8 mouse cellular contexts compared by ENCODE assay signal in the genomic region with DNA sequence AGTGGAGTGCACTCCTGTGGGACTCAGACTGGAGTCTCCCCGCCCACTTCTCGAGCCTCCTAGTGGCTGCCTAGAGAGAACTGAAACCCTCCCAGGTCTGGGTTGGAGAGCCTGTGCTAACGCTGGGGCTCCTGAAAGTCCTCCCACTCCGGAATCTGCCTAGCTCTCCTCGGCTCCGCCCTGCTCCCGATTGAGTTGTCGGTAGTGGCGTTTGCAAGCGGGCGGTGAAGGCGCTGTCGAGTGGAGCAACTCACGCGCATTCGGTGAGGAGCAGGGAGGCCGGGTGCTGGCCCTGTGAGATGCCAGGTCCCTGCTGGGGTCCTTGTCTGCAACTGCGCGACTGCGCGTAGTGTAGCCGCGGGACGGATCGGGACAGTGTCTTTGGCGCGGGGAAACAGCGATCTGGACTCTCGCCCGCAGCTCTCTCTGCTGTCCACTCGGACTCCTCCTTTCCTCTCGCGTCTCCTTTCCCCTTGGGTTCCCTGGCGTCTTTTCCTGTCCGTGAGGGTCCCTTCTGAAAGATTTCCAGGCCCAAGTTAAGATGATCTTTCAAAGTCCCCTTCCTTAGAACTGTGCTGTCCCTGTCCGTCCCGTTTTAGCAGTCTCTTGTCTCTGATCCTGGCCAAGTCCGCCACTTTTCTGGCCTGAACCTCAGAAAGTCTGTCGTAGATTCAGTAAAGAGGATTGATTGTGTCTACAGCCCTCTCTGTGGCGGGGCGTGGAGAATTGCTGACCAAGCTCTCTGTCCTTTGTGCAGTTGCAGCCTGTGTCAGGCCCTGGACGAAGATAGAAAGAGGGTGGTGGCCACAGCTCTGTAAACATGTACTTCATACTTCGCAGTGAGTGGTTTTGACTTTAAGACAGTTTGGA. TPM values are rescaled to one million over a fixed set of nuclear protein-coding genes. Genes with fewer than 3 reads are reported as not detected.
A peak's percentile ranks its signal among the peaks of the same experiment; 100 is the strongest.
DNase-seq lines count a peak whose midpoint lies in the region; ATAC-seq and TF ChIP-seq lines count a peak whose summit lies in the region.

No protein-coding gene starts in this region.

- H3K27ac ChIP-seq in forebrain, embryonic 13.5 days, result peak overlapping the region; percentile 74
- peak overlapping the region; percentile 98 for H3K27ac ChIP-seq in heart, postnatal 0 days (ENCODE audit: low read depth)
- H3K27ac ChIP-seq in liver, embryonic 16.5 days (ENCODE audit: low read length), result peak overlapping the region; percentile 77
- H3K27ac ChIP-seq in neural tube, embryonic 12.5 days, result peak overlapping the region; percentile 77
- H3K27ac ChIP-seq in stomach, postnatal 0 days (replicated peaks), result peak overlapping the region; percentile 98

- under 1% methylated on average over 43 of the region's 43 CpGs for WGBS in forebrain, embryonic 13.5 days
- under 1% methylated on average over 41 of the region's 43 CpGs for WGBS in heart, postnatal 0 days
- 1% methylated on average over 43 of the region's 43 CpGs for WGBS in liver, embryonic 16.5 days (ENCODE audit: insufficient replicate concordance)
- WGBS in neural tube, embryonic 12.5 days, result under 1% methylated on average over 43 of the region's 43 CpGs
- under 1% methylated on average over 43 of the region's 43 CpGs for WGBS in stomach, postnatal 0 days

- H3K4me3 ChIP-seq in forebrain, embryonic 13.5 days, result peak overlapping the region; percentile 54
- peak overlapping the region; percentile 81 for H3K4me3 ChIP-seq in heart, postnatal 0 days (ENCODE audit: low read depth, low read length)
- peak overlapping the region; percentile 65 for H3K4me3 ChIP-seq in liver, embryonic 16.5 days (ENCODE audit: low read depth, low read length)
- peak overlapping the region; percentile 50 for H3K4me3 ChIP-seq in neural tube, embryonic 12.5 days
- peak overlapping the region; percentile 74 for H3K4me3 ChIP-seq in stomach, postnatal 0 days (ENCODE audit: low read depth, low read length)

- TF ChIP-seq EP300 in heart, postnatal 0 days (IDR thresholded peaks at IDR 0.05; ENCODE audit: low read depth), result no peak
- TF ChIP-seq EP300 in stomach, postnatal 0 days (optimal IDR thresholded peaks at IDR 0.05), result no peak

- peak; percentile 91 for DNase-seq in ES-CJ7 (ENCODE audit: low read depth, low spot score)
- peak; percentile 60 for DNase-seq in cerebellum, adult 11 months
- DNase-seq in heart, postnatal 0 days (ENCODE audit: low spot score), result peak; percentile 91
- DNase-seq in kidney, postnatal 36 days, result peak; percentile 88 to 91
- peak; percentile 90 for DNase-seq in stomach, postnatal 0 days (ENCODE audit: low spot score)

- H3K27me3 ChIP-seq in forebrain, embryonic 13.5 days, result no peaks in the 10 kb centered on the region
- H3K27me3 ChIP-seq in heart, postnatal 0 days (ENCODE audit: control insufficient read depth, insufficient read depth, low read length), result no peaks in the 10 kb centered on the region
- H3K27me3 ChIP-seq in liver, embryonic 16.5 days (ENCODE audit: control insufficient read depth, insufficient read depth, low read depth, low read length), result no peaks in the 10 kb centered on the region
- H3K27me3 ChIP-seq in neural tube, embryonic 12.5 days (replicated peaks), result no peaks in the 10 kb centered on the region
- H3K27me3 ChIP-seq in stomach, postnatal 0 days (ENCODE audit: control insufficient read depth, insufficient read depth, low read length), result no peaks in the 10 kb centered on the region

- H3K4me2 ChIP-seq in forebrain, embryonic 13.5 days, result peak overlapping the region; percentile 80
- H3K4me2 ChIP-seq in heart, postnatal 0 days (ENCODE audit: low read depth, low read length), result peak overlapping the region; percentile 83
- H3K4me2 ChIP-seq in liver, embryonic 16.5 days (ENCODE audit: low read depth, low read length), result peak overlapping the region; percentile 70
- peak overlapping the region; percentile 75 for H3K4me2 ChIP-seq in neural tube, embryonic 12.5 days (replicated peaks)
- peak overlapping the region; percentile 77 for H3K4me2 ChIP-seq in stomach, postnatal 0 days (replicated peaks; ENCODE audit: low read depth)

- ATAC-seq in forebrain, embryonic 13.5 days, result peak; percentile 98
- peak; percentile 90 for ATAC-seq in heart, postnatal 0 days (ENCODE audit: insufficient read depth, low read depth)
- ATAC-seq in liver, embryonic 16.5 days (ENCODE audit: low read depth), result peak; percentile 93
- peak; percentile 94 for ATAC-seq in neural tube, embryonic 12.5 days (ENCODE audit: low FRiP score, low read depth)
- peak; percentile 99 for ATAC-seq in stomach, postnatal 0 days (ENCODE audit: low FRiP score, low TSS enrichment)

- H3K4me1 ChIP-seq in forebrain, embryonic 13.5 days, result peaks cover 6% of the 10 kb centered on the region; the same call in 1 of the 2 replicates
- H3K4me1 ChIP-seq in heart, postnatal 0 days (ENCODE audit: control insufficient read depth, insufficient read depth), result peaks cover 20% of the 10 kb centered on the region
- H3K4me1 ChIP-seq in liver, embryonic 16.5 days (ENCODE audit: control insufficient read depth, low read depth, low read length), result no peaks in the 10 kb centered on the region; the same call in 1 of the 2 replicates
- no peaks in the 10 kb centered on the region; the same call in 1 of the 2 replicates for H3K4me1 ChIP-seq in neural tube, embryonic 12.5 days
- H3K4me1 ChIP-seq in stomach, postnatal 0 days (replicated peaks; ENCODE audit: control insufficient read depth, insufficient read depth), result 0 out of 2 replicates have a peak, but pooled peaks cover 1% of the 10 kb centered on the region

- TF ChIP-seq CTCF in heart, postnatal 0 days (IDR thresholded peaks at IDR 0.05; ENCODE audit: low read depth), result peak; percentile 51
- TF ChIP-seq CTCF in stomach, postnatal 0 days (IDR thresholded peaks at IDR 0.05; ENCODE audit: low read depth), result peak; percentile 74

- H3K9me3 ChIP-seq in forebrain, embryonic 13.5 days (replicated peaks), result no peaks in the 10 kb centered on the region
- H3K9me3 ChIP-seq in heart, postnatal 0 days (replicated peaks; ENCODE audit: control insufficient read depth, low read length), result no peaks in the 10 kb centered on the region
- H3K9me3 ChIP-seq in liver, embryonic 16.5 days (replicated peaks; ENCODE audit: control insufficient read depth, low read length), result no peaks in the 10 kb centered on the region
- no peaks in the 10 kb centered on the region for H3K9me3 ChIP-seq in neural tube, embryonic 12.5 days
- H3K9me3 ChIP-seq in stomach, postnatal 0 days (ENCODE audit: control insufficient read depth, low read length), result no peaks in the 10 kb centered on the region

- H3K9ac ChIP-seq in forebrain, embryonic 13.5 days, result peak overlapping the region; percentile 81
- H3K9ac ChIP-seq in heart, postnatal 0 days (replicated peaks; ENCODE audit: low read depth, low read length), result peak overlapping the region; percentile 88
- peak overlapping the region; percentile 67 for H3K9ac ChIP-seq in liver, embryonic 16.5 days (ENCODE audit: low read depth, low read length)
- peak overlapping the region; percentile 70 for H3K9ac ChIP-seq in neural tube, embryonic 12.5 days
- H3K9ac ChIP-seq in stomach, postnatal 0 days (ENCODE audit: low read length), result peak overlapping the region; percentile 88

- H3K36me3 ChIP-seq in forebrain, embryonic 13.5 days (ENCODE audit: poor library complexity, severe bottlenecking), result no peaks in the 10 kb centered on the region
- H3K36me3 ChIP-seq in heart, postnatal 0 days (replicated peaks; ENCODE audit: control insufficient read depth, insufficient read depth, low read length), result no peaks in the 10 kb centered on the region
- H3K36me3 ChIP-seq in liver, embryonic 16.5 days (ENCODE audit: control insufficient read depth, insufficient read depth), result no peaks in the 10 kb centered on the region
- H3K36me3 ChIP-seq in neural tube, embryonic 12.5 days, result no peaks in the 10 kb centered on the region
- H3K36me3 ChIP-seq in stomach, postnatal 0 days (ENCODE audit: control insufficient read depth, insufficient read depth, low read length), result no peaks in the 10 kb centered on the region

RNA-seq across cellular contexts. Expression of a gene that starts 26.9 kb away (rescaled TPM):
- 2.7 and 3.2 TPM in 2 replicates for polyA plus RNA-seq in forebrain, embryonic 13.5 days (2015; fragmentation: Nextera tagmentation; extraction: Ambion mirVana)
- 1.9 and 4.1 TPM in 2 replicates for total RNA-seq in heart, postnatal 0 days (2014; rRNA removed; ENCODE audit: low replicate concordance)
- polyA plus RNA-seq in heart, postnatal 0 days (2015; fragmentation: Nextera tagmentation; extraction: Ambion mirVana), result 0.70 and 0.72 TPM in 2 replicates
- polyA plus RNA-seq in liver, embryonic 16.5 days (2015; fragmentation: Nextera tagmentation; extraction: Ambion mirVana), result 0.33 and 0.34 TPM in 2 replicates
- polyA plus RNA-seq in neural tube, embryonic 12.5 days (2016; fragmentation: Nextera tagmentation; extraction: Ambion mirVana), result 3.2 and 3.4 TPM in 2 replicates
- polyA plus RNA-seq in stomach, postnatal 0 days (2015; fragmentation: Nextera tagmentation; extraction: Ambion mirVana), result 0.50 and 0.62 TPM in 2 replicates

Comparison
In these comparisons a context has a peak if more than half of its experiments do, and no peak if none do; other contexts are left out.
1. Peak in every context shown above with its lines: DNase-seq, ATAC-seq, H3K4me3 ChIP-seq and H3K27ac ChIP-seq.